Mouse (Mus musculus) heart, adult 8-10 months (tissue): Measurements from ENCODE around the gene Oser1. TPM values are rescaled to one million over a fixed set of nuclear protein-coding genes. Genes with fewer than 3 reads are reported as not detected.
A peak's percentile ranks its signal among the peaks of the same experiment; 100 is the strongest.
"Not testable (repeated sequence)": the region's sequence is repeated elsewhere in the genome, so short reads cannot be mapped to it uniquely, and the experiment has no call there.

Experiments used
- DNase-seq: peaks from one replicate; pipeline ENCODE4 v3.0.0; 2022; ENCODE audit warnings: low spot score
- total RNA-seq, 4 experiments: library from RNA; stranded (reverse); gene quantifications; 2 replicates each; pipeline ENCODE4 v1.2.4; 2022

Gene Oser1
- 10 to 100 TPM; 19.4 to 21.8 (median 20.3) TPM for total RNA-seq

- DNase-seq: no peak
Measured at GRCm38 (mm10) chr2:163424597-163424996, at the start of gene Oser1. Oser1 (minus strand) TSS chr2:163424697.

GRCm38 (mm10) chr2:163472466-163472851 is 48.0 kb upstream of the Oser1 start, which contains the start of gene Fitm2:
Fitm2 (minus strand) TSS chr2:163472629.
- DNase-seq: peak; percentile 93

DNA sequence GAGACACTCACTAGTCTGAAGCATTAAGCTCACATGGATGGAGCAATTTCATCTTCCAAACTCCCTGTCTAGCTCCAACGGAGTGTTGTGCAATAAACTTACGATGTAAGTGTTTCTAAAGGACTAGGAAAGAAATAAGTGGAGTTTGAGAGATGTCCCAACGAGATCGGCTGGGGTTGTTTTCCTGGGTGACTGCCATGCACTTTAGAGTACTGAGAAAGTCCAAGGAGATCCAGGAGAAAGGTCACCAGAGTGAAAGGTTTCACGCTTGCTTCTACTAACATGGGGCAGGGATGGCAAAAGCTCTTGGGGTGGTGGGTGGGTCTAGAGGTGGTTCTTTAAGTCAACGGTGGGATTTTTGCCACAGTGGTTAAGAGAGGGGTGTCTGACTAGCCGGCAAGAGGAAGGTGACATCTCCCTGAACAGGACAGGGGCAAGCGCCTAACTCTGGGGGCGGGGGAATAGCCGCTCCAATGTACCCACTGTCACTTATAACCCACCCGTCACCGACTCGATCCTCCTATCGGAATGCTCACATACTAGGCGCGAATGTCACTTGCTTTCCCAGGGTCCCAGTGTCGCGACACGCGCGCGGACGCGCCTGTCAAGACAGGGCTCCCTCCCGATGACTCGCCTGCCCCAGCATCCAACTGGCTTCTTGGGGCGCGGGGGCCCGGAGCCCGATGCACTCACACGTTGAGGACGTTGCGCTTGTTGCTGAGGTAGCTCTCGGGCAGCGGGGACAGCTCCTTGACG is 47.4 kb upstream of the Oser1 start:
- peak; percentile 28 for DNase-seq

DNA sequence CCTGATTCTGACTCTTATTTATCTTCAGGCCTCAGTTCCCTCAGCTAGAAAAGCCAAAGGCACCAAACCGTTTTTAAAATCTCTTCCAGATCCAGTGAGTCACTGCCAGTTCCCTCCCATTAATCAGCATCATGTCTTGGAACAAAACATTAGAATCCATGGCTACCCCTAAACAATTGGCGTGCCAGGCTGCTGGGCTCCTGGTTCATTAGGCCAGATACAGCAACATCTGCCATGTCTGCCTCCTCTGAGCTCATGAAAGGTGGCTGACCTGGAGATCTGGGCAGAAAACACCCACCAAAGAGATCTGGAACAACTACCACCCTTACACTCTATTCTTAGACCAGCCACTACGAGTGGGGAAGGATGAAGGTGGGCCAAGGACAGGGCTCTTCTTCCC is 46.6 kb upstream of the Oser1 start:
- peak; percentile 70 for DNase-seq

DNA sequence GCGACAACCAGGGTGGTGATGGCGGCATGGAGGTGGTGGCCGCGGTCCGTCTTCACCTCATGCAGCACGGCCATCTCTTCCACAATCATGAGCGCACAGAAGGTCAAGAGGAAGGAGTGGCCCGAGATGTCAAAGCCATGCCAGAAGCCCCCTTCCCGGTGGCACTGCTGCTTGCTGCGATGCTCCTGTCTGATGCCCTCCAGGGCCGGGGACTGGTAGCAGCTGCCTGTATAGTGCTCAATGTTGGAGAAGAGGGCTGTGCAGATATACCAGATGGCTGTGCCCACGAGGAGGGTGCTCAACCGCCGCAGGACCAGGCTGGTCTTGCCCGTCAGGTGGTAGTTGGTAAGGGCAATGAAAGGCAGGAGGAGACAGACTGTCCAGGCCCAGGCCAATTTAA is 45.2 kb upstream of the Oser1 start:
- no peak for DNase-seq

DNA sequence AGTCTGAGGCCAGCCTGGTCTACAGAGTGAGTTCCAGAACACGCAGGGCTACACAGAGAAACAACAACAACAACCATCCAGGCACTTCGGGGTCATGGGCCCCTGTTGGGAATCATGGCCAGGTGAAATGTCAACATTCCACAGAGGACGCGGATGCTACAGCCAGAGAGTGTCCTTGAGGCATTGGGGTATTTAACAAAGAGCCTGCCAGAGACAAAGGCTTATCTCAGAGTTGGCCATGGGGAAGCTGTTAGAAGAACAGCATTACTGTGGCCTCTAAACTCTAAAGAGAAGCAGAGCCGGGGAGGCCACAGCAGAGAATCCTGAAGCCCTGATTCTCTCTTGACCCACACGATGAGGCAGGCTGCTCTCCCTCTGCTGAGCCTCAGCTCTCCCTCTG is 44.4 kb upstream of the Oser1 start:
- no peak for DNase-seq

DNA sequence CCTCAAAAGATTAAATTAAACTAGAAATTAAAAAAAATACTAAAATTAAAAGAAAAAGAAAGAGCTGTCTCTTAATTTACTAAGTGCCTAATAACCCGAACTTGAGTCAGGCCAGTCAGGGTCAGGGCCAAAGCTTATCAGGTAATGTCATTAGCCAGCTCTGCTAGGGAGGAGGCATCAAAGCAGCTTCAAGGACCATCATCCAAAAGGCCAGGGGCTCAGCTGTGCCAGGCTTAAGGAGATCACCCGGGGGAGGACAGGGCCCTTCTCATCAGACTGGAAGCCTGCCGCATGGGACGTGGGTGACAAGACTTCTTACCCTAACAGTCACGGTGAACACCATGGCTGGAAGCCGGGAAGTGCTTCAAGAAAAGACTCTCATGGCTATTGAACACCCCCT is 43.1 kb upstream of the Oser1 start:
- no peak for DNase-seq

DNA sequence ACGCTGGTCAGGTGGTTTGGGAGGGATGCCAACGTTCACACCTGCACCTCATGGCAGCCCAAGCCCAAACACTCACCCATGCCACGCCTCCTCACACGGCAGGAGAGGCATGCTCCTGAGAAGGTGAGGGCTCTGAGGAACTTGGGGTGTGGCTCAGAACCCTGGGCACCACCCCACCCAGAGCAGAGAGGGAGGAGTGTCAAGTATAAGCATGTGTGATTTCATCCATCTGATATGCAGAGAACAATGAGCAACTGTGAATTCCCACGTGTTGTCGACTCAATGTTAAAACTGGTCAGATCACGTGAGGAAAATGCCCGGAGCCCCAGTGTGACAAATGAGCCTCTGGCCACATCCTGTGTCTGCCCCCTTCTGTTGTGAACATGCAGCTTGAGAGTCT is 42.3 kb upstream of the Oser1 start:
- DNase-seq: no peak

- DNase-seq: peak; percentile 31
Measured at GRCm38 (mm10) chr2:163464562-163464961, 40.1 kb upstream of the Oser1 start.

GRCm38 (mm10) chr2:163463998-163464397 is 39.5 kb upstream of the Oser1 start:
- no peak for DNase-seq

DNA sequence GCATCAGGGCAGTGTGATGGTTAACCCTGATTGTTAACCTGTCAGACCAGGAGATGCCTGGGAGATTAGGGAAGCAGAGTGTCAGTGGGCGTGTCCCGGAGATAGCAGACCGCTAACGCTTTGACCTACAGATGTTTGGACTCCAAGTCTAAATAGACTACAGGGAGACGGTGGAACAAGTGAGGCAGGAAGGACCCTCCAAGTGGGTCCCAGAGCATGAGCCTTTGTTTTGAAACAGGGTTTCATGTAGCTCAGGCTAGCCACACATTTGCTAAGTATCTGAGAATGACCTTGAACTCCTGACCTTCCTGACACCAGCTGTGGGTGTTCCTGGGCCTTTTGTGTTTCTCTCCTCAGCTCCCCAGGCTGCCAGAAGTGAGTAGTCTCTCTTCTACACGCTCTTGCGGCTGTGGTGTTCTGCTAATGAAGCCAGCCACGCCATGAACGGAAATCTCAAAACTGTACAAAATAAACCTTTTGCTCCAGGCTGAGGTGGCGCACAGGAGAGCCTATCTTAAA is 38.8 kb upstream of the Oser1 start:
- no peak for DNase-seq

GRCm38 (mm10) chr2:163462801-163463200 is 38.3 kb upstream of the Oser1 start:
- no peak for DNase-seq

DNA sequence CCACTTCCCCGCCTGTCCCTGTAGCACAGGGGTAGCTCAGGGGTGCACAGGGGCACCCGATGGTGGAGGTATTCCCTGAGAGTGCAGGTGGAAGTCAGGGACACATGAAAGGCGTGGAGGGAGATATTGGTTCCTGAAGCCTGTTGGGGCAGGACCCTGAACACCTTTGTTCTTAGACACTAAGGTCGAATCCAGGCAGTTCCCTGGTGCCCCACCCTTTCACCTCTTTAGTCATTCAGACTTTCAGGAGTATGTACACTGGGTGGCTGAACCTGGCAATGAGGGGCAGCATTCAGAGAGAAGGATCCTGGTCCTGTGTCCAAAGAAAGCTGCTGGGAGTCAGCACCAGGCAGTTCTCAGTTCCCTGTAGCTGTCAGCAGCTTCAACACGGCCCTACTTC is 37.9 kb upstream of the Oser1 start:
- no peak for DNase-seq

DNA sequence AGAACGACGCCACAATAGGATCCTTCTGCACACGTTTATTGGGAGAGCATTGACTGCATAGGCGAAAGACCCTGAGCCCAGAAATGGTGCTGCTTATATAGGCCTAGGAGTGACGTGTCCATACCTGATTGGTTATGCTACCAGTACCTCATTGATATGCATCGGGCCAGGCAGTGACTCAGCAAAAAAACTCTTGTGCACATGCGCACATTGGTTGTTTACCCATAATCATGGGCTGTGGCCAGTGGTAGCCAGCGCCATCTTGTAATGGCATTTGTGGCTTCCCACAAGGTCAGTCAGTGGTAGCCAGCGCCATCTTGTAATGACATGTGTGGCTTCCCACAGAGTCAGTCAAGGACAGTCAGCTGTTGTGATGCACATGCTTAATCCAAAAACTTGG is 36.8 kb upstream of the Oser1 start:
- not testable (repeated sequence) for DNase-seq

- no peak for DNase-seq
Measured at GRCm38 (mm10) chr2:163460622-163461021, 36.1 kb upstream of the Oser1 start.

- DNase-seq: no peak
Measured at GRCm38 (mm10) chr2:163459380-163459779, 34.9 kb upstream of the Oser1 start.

DNA sequence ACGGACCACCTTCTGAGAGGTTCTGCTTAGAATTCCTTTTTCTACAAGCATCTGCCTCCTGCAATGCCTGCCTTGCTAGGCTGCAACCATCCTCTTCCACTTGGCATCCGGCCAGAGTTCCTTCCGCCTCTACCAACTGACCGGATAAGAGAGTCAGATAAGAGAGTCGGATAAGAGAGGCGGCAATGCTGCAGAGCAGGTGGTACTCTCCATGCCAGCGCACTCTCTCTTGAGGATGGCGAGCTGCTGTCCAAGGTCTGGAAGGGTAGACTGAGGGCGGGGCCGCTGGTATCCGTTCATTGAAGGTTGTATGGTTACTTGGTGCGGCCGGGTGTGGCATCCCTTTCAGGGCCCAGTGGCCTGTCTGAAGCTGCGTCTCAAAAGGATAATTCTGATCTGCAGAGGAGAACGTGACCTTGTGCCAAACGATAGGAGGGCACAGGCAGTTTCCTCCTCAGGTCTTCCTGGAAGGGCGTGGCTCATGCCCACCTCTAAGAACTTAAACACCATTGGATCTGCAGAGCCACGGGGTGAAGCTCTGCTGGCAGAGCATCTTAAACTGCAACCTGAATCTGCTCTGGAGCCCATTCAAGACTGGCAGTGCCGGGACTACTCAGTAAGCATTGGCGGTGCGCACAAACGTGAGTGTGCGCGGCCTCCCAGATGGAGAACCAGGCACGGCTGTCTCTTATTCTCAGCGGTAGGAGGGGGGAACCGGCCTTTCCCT is 34.2 kb upstream of the Oser1 start:
- no peak for DNase-seq

GRCm38 (mm10) chr2:163453378-163453777 is 28.9 kb upstream of the Oser1 start:
- no peak for DNase-seq

GRCm38 (mm10) chr2:163452738-163453137 is 28.2 kb upstream of the Oser1 start:
- no peak for DNase-seq

- DNase-seq: no peak
Measured at GRCm38 (mm10) chr2:163450668-163451295, 26.3 kb upstream of the Oser1 start.

DNA sequence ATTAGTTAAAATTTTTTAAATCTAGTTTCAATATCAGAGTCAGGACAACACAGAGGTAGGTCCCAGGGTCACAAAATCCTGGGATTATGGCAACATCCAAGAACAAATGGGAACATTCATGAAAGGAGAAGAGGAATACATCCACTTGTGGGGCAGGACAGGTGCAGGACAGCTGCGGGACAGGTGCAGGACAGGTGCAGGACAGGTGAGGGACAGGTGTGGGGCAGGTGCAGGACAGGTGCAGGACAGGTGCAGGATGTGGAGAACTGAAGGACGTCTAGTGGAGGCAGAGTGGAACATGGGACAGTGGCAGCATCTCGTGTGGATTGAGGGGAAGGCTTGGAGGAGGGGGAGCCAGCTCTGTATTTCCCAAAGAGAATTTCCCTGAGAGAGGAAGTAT is 24.8 kb upstream of the Oser1 start:
- DNase-seq: no peak

DNA sequence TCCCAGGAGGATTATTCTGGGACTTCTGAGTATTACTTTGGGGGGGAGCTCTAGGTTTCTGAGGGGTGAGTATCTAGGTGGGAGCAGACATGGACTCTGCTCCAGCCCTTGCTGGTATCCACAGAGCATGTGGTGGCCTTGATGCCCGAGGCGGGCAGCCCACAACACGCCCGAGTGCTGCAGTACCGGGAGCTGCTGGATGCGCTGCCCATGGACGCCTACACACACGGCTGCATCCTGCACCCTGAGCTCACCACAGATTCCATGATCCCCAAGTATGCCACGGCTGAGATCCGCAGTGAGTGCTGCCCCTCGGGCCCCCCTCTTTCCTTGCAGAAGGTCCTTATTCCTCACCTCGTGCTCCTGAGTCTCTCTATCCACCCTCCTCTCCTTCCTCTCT is 22.9 kb upstream of the Oser1 start:
- no peak for DNase-seq

DNA sequence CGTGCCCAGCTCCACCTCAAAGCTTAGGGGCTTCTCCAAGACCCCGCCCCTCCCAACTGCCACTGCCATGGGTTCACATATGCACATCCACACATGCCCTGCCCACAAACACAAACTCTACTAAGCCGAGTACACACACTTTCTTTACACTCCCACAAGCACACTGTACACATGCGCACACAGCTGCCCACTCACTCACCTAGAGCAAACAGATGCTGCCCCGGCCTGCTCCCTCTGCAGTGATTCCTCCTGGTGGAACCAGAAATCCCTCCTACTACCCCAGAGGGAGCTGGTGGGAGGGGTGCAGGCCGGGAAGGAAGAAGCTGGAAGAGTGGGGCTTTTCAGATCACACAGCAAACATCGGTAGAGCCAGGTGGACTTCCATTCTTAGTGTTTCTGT is 19.5 kb upstream of the Oser1 start:
- DNase-seq: no peak
